Mouse (Mus musculus) forebrain, embryonic 13.5 days (tissue): Measurements from ENCODE around the gene Fam135a. TPM values are rescaled to one million over a fixed set of nuclear protein-coding genes. Genes with fewer than 3 reads are reported as not detected.

Source experiments
- ATAC-seq: fragments of 200-750 bp; cut with Nextera tagmentation; 2 replicates; pipeline ENCODE4 v1.8.0; 2017
- H3K27ac ChIP-seq: fragments of 300-500 bp; sonication (generic); 2 replicates; pipeline ENCODE4 v1.5.1; 2015; ENCODE audit warnings: inconsistent platforms, mild to moderate bottlenecking, moderate library complexity
- H3K27me3 ChIP-seq: fragments of 300-500 bp; sonication (generic); 2 replicates; pipeline ENCODE4 v1.6.1; 2015; ENCODE audit warnings: mild to moderate bottlenecking, inconsistent platforms
- H3K36me3 ChIP-seq: fragments of 300-500 bp; sonication (generic); 2 replicates; pipeline ENCODE4 v1.6.1; 2015; ENCODE audit warnings: mild to moderate bottlenecking, inconsistent platforms; ENCODE audit not compliant: poor library complexity, severe bottlenecking
- H3K4me1 ChIP-seq: fragments of 300-500 bp; sonication (generic); 2 replicates; pipeline ENCODE4 v1.6.1; 2015; ENCODE audit warnings: inconsistent platforms
- H3K4me2 ChIP-seq: fragments of 300-500 bp; sonication (generic); 2 replicates; pipeline ENCODE4 v1.6.1; 2015; ENCODE audit warnings: inconsistent platforms, mild to moderate bottlenecking, moderate library complexity
- H3K4me3 ChIP-seq: fragments of 300-500 bp; sonication (generic); 2 replicates; pipeline ENCODE4 v1.5.1; 2015; ENCODE audit warnings: mild to moderate bottlenecking, inconsistent platforms
- H3K9ac ChIP-seq: fragments of 300-500 bp; sonication (generic); 2 replicates; pipeline ENCODE4 v1.6.1; 2015; ENCODE audit warnings: mild to moderate bottlenecking, inconsistent platforms
- H3K9me3 ChIP-seq: fragments of 300-500 bp; sonication (generic); replicated peaks from 2 replicates; pipeline ENCODE4 v1.6.1; 2016; ENCODE audit warnings: inconsistent platforms
- WGBS: fragments of 180-500 bp; shearing (Covaris S2); methylation state at CpG from one replicate; pipeline ENCODE4 v1.1.7; 2015; 5-methylcytosine and 5-hydroxymethylcytosine counted together
- polyA plus RNA-seq: library from polyadenylated mRNA; unstranded; fragments of >200 nt; fragmentation: Nextera tagmentation; extraction: Ambion mirVana; gene quantifications from 2 replicates; pipeline ENCODE4 v1.2.1, GENCODE M21; 2015

Gene Fam135a
- polyA plus RNA-seq, 1 experiment from 2014 or later, result 36.7 TPM

DNA sequence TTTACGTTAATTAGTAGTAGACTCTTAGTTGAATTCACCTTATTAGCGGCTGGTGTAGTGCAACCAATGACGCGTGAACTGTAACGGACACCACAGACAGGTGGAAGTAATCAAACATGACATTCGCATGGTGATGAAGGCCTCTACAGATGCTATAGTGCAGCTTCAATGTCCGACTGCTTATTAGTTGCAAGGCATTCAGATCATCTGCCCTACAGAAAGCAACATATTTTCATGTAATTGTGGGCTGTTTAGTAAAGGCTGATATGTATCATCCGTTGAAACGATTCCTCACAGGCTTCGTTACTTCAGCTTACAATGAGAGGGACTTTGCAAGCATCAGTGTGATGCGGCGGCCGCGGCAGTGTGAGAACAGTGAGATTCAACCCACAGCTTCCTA lies 44.4 kb downstream of the Fam135a start:
- Histone ChIP-seq H3K4me3 (no peak overlapping the region), H3K9ac (no peak overlapping the region), H3K4me2 (no peak overlapping the region), H3K27ac (no peak overlapping the region), H3K4me1 (no peaks in the 10 kb centered on the region), H3K9me3 (no peaks in the 10 kb centered on the region), H3K27me3 (no peaks in the 10 kb centered on the region), H3K36me3 (peaks cover 19% of the 10 kb centered on the region)
- ATAC-seq, result no peak
- WGBS, result 79% methylated on average over 14 of the region's 14 CpGs

DNA sequence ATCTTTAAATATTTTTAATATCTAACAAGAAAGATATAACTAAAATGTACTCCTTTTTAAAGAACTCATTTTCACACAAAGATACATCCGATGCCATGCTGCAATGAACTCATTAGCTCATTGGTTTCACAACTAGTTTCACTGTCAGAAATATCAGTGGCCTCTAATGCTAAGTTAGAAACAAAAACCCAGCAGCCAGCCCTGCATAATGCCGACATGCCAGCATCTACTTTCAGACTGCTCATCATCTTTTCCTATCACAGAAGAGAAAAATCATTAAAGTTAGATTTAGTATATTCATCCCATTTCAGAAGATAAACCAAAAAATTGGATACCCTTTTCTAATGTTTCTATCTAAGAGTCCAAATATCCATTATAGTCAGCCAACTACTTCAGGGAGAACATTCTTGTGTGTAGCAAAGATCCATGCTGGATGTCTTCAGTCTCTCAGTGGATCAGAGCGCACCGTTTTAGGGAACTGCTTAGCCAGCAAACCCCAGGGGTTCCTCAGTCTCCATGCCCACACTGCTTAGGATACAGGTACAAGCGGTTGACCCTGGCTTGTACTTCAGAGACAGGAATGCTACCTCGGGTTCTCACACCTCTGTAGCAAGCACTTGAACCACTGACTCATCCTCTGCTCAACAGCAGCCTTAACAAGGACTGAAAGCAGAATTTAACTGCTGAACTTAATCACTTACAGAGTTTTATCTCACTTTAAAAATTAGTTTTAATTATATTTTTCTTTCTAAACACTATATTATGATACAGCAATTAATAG lies 53.2 kb downstream of the Fam135a start:
- Histone ChIP-seq H3K36me3 (peaks cover 6% of the 10 kb centered on the region; the same call in 1 of the 2 replicates), H3K4me2 (no peak overlapping the region), H3K9me3 (no peaks in the 10 kb centered on the region), H3K4me1 (no peaks in the 10 kb centered on the region), H3K9ac (no peak overlapping the region), H3K27ac (no peak overlapping the region), H3K4me3 (no peak overlapping the region), H3K27me3 (no peaks in the 10 kb centered on the region)
- no peak for ATAC-seq
- 79% methylated on average over 6 of the region's 6 CpGs for WGBS

DNA sequence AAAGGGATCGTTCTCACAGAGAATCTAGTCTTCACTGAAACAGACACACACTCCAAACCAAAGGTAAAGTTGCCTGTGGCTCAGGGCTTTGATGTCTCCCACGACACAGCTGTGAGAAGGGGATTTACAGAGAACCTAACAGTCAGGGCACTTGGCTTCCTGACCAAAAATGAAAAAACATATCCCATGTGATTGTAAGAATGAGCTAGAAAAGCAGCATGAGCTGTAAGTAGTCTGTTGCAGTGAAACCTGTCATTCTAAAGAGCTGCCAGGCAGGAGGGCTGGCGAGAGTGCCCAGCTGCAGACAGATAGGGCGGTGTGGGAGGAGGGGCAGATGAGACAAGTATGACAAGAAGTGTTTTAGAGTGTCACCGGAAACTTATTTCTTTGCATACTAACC lies 54.5 kb downstream of the Fam135a start:
- H3K36me3 ChIP-seq, result 0 out of 2 replicates have a peak, but pooled peaks cover 5% of the 10 kb centered on the region
- 73% methylated on average over 5 of the region's 5 CpGs for WGBS
- H3K4me2 ChIP-seq, result no peak overlapping the region
- no peaks in the 10 kb centered on the region for H3K27me3 ChIP-seq
- H3K9ac ChIP-seq, result no peak overlapping the region
- no peak overlapping the region for H3K4me3 ChIP-seq
- no peak for ATAC-seq
- no peaks in the 10 kb centered on the region for H3K9me3 ChIP-seq
- no peak overlapping the region for H3K27ac ChIP-seq
- no peaks in the 10 kb centered on the region for H3K4me1 ChIP-seq

DNA sequence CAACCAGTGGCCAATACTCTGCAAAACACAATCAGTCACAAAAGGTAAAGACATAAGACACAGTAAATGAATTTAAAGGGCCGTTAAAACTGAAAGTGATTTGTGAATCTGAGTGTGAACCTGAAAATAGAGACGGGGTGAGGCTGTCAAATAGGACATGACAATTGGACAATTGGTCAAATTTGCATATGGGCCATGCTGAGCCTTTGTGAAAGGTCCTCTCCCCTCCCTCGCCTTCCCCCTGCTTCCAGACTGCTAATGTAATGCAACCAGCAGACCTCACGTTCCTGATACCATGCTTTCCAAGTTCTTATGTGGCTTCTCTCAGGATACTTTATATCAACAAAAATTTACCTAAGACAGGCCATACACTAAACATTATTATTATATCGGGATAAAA lies 57.1 kb downstream of the Fam135a start:
- no peaks in the 10 kb centered on the region for H3K4me1 ChIP-seq
- no peaks in the 10 kb centered on the region for H3K27me3 ChIP-seq
- no peaks in the 10 kb centered on the region for H3K9me3 ChIP-seq
- 37% methylated on average over 5 of the region's 5 CpGs for WGBS
- 0 out of 2 replicates have a peak, but pooled peaks cover 8% of the 10 kb centered on the region for H3K36me3 ChIP-seq
- H3K9ac ChIP-seq, result no peak overlapping the region
- no peak overlapping the region for H3K4me3 ChIP-seq
- H3K27ac ChIP-seq, result no peak overlapping the region
- ATAC-seq, result no peak
- H3K4me2 ChIP-seq, result no peak overlapping the region

DNA sequence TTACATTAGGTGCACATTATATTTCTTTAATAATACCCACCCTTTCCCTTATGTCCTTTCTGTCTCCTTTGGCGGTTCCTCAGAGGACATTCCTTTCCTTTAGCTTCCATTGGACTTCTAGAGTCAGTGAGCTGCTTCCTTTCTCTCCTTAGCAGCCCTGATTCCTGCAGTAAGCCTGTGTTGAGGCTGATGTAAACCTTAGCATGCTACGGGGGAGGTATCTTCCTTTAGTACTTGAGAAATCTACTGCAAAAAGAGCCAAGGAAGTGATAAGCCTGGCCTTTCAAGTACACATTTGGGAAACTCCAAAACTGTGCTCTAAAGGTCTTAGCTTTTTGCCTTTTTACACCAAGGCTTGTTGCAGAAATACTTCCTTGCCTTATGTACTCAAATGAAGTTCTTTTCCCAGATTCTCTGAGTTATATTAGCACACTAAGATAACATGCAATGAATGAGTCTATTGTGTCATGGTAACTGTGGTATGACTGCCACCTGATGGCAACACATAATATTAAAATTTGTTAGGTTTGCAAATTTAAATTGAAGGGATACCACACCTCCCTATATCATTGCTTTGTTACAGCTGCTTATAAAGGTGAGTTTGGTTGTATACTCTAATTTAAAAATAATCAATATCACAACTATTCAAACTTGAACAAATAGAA lies 66.2 kb downstream of the Fam135a start:
- Histone ChIP-seq H3K4me2 (no peak overlapping the region), H3K27ac (no peak overlapping the region), H3K4me1 (no peaks in the 10 kb centered on the region), H3K4me3 (no peak overlapping the region), H3K36me3 (peaks cover 24% of the 10 kb centered on the region), H3K9me3 (no peaks in the 10 kb centered on the region), H3K27me3 (no peaks in the 10 kb centered on the region), H3K9ac (no peak overlapping the region)
- 88% methylated on average over 2 of the region's 2 CpGs for WGBS
- peak; percentile 36; the same call in 1 of the 2 replicates for ATAC-seq

DNA sequence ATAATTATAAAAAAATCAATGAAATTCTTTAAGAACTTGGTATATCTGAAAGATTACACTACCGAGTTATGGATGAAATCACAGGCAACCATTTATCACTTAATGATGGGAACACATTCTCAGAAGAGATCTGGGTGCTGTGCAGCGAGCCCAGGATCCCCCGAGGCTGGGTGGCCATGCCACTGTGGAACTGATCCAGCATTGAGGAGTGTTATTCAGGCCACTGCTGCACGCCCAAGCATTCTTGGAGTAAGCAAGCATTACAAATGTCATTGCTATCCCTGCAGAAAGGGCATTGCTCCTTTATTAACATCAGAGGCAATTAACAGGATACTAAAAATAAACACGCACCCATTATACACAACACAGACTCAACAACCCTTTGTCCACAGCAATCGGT lies 89.3 kb downstream of the Fam135a start:
- Histone ChIP-seq H3K4me3 (no peak overlapping the region), H3K36me3 (peaks cover 15% of the 10 kb centered on the region), H3K4me2 (no peak overlapping the region), H3K9me3 (no peaks in the 10 kb centered on the region), H3K27ac (no peak overlapping the region), H3K9ac (no peak overlapping the region), H3K4me1 (no peaks in the 10 kb centered on the region), H3K27me3 (no peaks in the 10 kb centered on the region)
- whole genome bisulfite sequencing, result 77% methylated on average over 6 of the region's 6 CpGs
- no peak for ATAC-seq

DNA sequence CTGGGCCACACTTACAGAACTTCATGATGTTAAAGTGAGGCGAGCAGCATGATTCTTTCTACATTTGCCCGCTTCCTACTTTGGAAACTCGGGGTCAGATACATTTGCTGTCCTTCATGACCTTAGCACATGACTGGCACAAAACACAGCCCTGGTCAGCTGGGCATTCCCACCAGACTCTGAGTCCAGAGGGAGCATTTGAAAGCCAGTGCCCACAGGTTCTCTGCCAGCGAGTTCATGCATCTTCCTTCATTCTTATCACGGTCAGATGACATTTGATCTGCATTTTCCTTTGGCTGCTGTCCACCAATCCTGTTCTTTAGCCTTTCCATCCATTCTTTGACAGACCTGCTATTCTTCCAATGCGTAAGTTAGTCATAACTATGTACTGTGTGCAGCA lies 90.1 kb downstream of the Fam135a start:
- H3K9ac ChIP-seq, result no peak overlapping the region
- no peak for ATAC-seq
- H3K36me3 ChIP-seq, result peaks cover 15% of the 10 kb centered on the region
- no peaks in the 10 kb centered on the region for H3K9me3 ChIP-seq
- no peak overlapping the region for H3K4me2 ChIP-seq
- WGBS, result 88% methylated on average over 6 of the region's 6 CpGs
- no peaks in the 10 kb centered on the region for H3K4me1 ChIP-seq
- H3K27ac ChIP-seq, result no peak overlapping the region
- H3K27me3 ChIP-seq, result no peaks in the 10 kb centered on the region
- no peak overlapping the region for H3K4me3 ChIP-seq

DNA sequence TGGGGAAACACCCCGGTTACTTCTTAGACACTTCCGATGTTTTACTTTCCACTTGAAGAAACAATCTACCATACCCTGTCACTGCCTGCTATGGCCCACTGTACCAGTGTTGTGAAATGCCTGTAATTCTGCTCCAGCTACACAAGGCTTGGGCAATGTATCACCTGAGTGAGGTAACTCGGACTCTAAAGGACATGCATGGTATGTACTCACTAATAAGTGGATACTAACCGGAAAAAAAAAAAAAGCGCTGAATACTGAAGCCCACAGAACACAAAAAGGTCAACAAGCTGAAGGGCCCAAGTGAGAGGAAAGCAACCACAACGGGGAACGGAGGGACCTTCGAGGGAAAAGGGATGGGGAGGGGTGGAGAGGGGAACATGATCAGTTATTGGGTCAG lies 92.5 kb downstream of the Fam135a start:
- H3K27me3 ChIP-seq, result no peaks in the 10 kb centered on the region
- no peak overlapping the region for H3K4me3 ChIP-seq
- no peak overlapping the region for H3K27ac ChIP-seq
- H3K4me2 ChIP-seq, result no peak overlapping the region
- no peak overlapping the region for H3K9ac ChIP-seq
- no peak for ATAC-seq
- 87% methylated on average over 8 of the region's 8 CpGs for WGBS
- H3K4me1 ChIP-seq, result peaks cover 10% of the 10 kb centered on the region
- peaks cover 4% of the 10 kb centered on the region for H3K36me3 ChIP-seq
- no peaks in the 10 kb centered on the region for H3K9me3 ChIP-seq

DNA sequence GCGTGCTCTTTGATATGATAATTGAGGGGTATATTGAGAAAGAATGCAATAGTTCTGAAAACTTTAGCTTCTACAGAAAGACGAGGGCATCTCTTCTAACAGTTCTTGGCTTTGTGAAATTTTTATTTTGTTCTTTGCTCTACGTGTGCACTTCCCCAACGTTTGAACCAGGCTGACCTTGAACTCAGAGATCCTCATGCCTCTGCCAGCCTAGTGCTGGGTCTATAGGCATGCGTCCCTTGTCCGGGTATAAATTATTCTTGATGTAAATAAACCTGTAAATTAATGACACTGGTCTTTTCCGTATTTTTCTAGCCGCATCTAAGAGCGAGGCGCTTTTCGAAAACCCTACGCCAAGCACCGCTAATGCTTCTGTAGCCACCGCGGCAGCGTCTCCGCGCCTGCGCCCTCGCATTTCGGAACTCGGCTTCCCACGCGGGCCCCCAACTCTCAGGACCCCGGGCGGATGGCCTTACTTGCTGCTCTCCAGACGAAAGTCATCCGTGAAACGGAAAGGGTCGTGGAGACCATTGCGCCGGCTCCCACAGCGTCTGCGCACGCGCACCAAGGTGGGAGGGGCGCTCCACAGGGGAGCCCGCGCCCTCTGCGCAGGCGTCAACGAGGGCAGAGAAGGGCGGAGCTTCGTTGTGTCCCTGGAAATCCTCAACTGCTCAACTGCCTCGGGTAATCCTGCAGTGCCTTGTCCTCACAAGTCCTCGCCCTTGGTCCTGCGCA lies 94.9 kb downstream of the Fam135a start, which contains the start of gene Sdhaf4:
Sdhaf4 (minus strand) TSS at position 587 of the 735 bp plus-strand sequence.
- ATAC-seq, result peak; percentile 97
- WGBS, result 2% methylated on average over 47 of the region's 47 CpGs
- peak within 1 kb of the TSS; percentile 83 for H3K9ac ChIP-seq

DNA sequence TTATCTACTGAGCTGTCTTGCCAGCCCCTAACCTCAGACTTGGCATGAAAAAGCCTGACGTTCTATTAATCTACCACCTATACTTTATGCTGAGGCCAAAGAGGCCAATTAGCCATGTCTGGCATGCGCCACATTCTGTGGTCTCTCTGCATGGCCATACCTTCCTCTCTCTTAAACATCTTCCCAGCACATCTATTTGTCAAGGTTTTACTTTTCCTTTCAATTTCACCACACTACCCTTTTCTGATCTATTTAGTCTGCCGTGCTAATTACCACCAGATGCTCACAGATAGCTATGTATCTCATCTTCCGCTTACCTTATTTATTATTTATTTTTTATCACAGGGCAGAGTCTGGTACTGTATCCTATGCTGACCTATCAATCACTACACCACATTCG lies 100.8 kb downstream of the Fam135a start:
- Histone ChIP-seq H3K9ac (no peak overlapping the region), H3K9me3 (no peaks in the 10 kb centered on the region), H3K36me3 (peaks cover 64% of the 10 kb centered on the region), H3K4me3 (no peak overlapping the region), H3K27ac (no peak overlapping the region), H3K4me2 (no peak overlapping the region), H3K4me1 (peaks cover 4% of the 10 kb centered on the region), H3K27me3 (no peaks in the 10 kb centered on the region)
- no peak for ATAC-seq
- 93% methylated on average over 5 of the region's 5 CpGs for WGBS

More for the DNA sequence above, 94.9 kb downstream of the Fam135a start, which contains the start of gene Sdhaf4:
- Histone ChIP-seq H3K27ac (peak within 1 kb of the TSS; percentile 92), H3K4me3 (peak within 1 kb of the TSS; percentile 67), H3K4me1 (peaks cover 10% of the 10 kb centered on the region), H3K36me3 (peaks cover 24% of the 10 kb centered on the region), H3K27me3 (no peaks in the 10 kb centered on the region), H3K4me2 (peak within 1 kb of the TSS; percentile 69), H3K9me3 (no peaks in the 10 kb centered on the region)

DNA sequence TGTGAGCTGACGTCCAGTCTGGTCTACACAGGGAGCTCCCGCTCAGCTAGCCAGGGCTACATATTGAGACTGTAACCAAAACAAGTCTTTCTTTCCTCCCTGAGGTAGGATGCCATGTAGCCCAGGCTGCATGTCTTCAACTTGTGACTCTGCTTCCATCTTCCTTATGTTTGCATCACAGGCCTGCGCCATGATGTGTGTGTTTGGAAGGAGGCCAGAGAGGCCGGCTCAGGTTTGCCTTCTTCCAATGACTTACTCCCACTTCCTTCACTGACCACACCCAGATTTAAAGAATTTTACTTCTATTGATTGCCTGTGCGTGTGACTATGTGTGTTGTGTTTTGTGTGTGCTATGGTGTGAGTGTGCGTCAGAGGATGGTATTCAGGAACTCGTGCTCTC lies 101.3 kb downstream of the Fam135a start:
- Histone ChIP-seq H3K36me3 (peaks cover 64% of the 10 kb centered on the region), H3K4me1 (no peaks in the 10 kb centered on the region), H3K9me3 (no peaks in the 10 kb centered on the region), H3K4me2 (no peak overlapping the region), H3K27me3 (no peaks in the 10 kb centered on the region), H3K4me3 (no peak overlapping the region), H3K27ac (no peak overlapping the region), H3K9ac (no peak overlapping the region)
- ATAC-seq, result no peak
- 96% methylated on average over 7 of the region's 7 CpGs for WGBS
